Mouse (Mus musculus): ENCODE results near the gene Mrpl37. TPM values are rescaled to one million over a fixed set of nuclear protein-coding genes. Genes with fewer than 3 reads are reported as not detected.
"Not testable (repeated sequence)": the region's sequence is repeated elsewhere in the genome, so short reads cannot be mapped to it uniquely, and the experiment has no call there.

Mrpl37 gene
- total RNA-seq (2021) (100 to 1,000 TPM in 1 of 2 experiments, 10 to 100 TPM in 1; 96.3 to 103 TPM), polyA plus RNA-seq (2012; rRNA removed) (113 and 180 TPM in 2 replicates)
- long read RNA-seq, transcript Mrpl37-201 (7 exons, 1,498 nt) = major isoform, 63 of 64 reads
- long read RNA-seq, partial matches to known transcripts = 0 of 64 reads
- long read RNA-seq, other reads (novel, unspliced or antisense) = 1 of 64 reads

- Histone ChIP-seq H3K9ac (ENCODE audit: low read depth, low read length) (peak within 1 kb of the TSS; percentile 75), H3K27ac (peak within 1 kb of the TSS; percentile 85), H3K4me1 (ENCODE audit: control insufficient read depth, insufficient read depth, low read length) (no peaks in the 10 kb centered on the region), H3K27me3 (ENCODE audit: control insufficient read depth, insufficient read depth, low read length) (no peaks in the 10 kb centered on the region), H3K36me3 (ENCODE audit: control insufficient read depth, insufficient read depth, low read length) (no peaks in the 10 kb centered on the region), H3K4me3 (peak within 1 kb of the TSS; percentile 61), H3K79me2 (replicated peaks; ENCODE audit: control insufficient read depth, insufficient read depth, low read length) (no peaks in the 10 kb centered on the region)
- peak; percentile 96 for DNase-seq
- peak; percentile 89 for TF ChIP-seq POLR2A (IDR thresholded peaks at IDR 0.05; ENCODE audit: insufficient read depth, low read depth, low read length)
- TF ChIP-seq EP300 (IDR thresholded peaks at IDR 0.05; ENCODE audit: insufficient read depth, low read depth, low read length) = no peak
- intact Hi-C loops (cut with DNase I) = loop anchor here (1.0 to 5.0 kb wide), 4 partner anchors 80 to 228 kb away; partner anchors contain the start of gene Ssbp3
- WGBS = under 1% methylated on average over 60 of the region's 60 CpGs
Observed at GRCm38 (mm10) chr4:107066252-107067124, at the start of gene Mrpl37, which contains the start of gene Cyb5rl. Mrpl37 (minus strand) TSS chr4:107066868. Cyb5rl (plus strand) TSS chr4:107066988.

- DNase-seq = no peak
- no peaks in the 10 kb centered on the region for H3K27me3 ChIP-seq (ENCODE audit: control insufficient read depth, insufficient read depth, low read length)
- H3K36me3 ChIP-seq (ENCODE audit: control insufficient read depth, insufficient read depth, low read length) = no peaks in the 10 kb centered on the region
- H3K9ac ChIP-seq (ENCODE audit: low read depth, low read length) = no peak overlapping the region
- no peak overlapping the region for H3K4me3 ChIP-seq
- no peaks in the 10 kb centered on the region for H3K4me1 ChIP-seq (ENCODE audit: control insufficient read depth, insufficient read depth, low read length)
- intact Hi-C loops (cut with DNase I) = no loop called here
- H3K79me2 ChIP-seq (replicated peaks; ENCODE audit: control insufficient read depth, insufficient read depth, low read length) = no peaks in the 10 kb centered on the region
- TF ChIP-seq POLR2A (IDR thresholded peaks at IDR 0.05; ENCODE audit: insufficient read depth, low read depth, low read length) = no peak
- TF ChIP-seq CTCF (IDR thresholded peaks at IDR 0.05) = no peak
- no peak overlapping the region for H3K27ac ChIP-seq
- 55% methylated on average over 8 of the region's 8 CpGs for WGBS
Observed at GRCm38 (mm10) chr4:107114278-107114677, 47.6 kb upstream of the Mrpl37 start.

- H3K27me3 ChIP-seq (ENCODE audit: control insufficient read depth, insufficient read depth, low read length); H3K36me3 ChIP-seq (ENCODE audit: control insufficient read depth, insufficient read depth, low read length); H3K4me1 ChIP-seq (ENCODE audit: control insufficient read depth, insufficient read depth, low read length); intact Hi-C loops (cut with DNase I); H3K4me3 ChIP-seq; H3K9ac ChIP-seq (ENCODE audit: low read depth, low read length); H3K79me2 ChIP-seq (replicated peaks; ENCODE audit: control insufficient read depth, insufficient read depth, low read length); H3K27ac ChIP-seq; DNase-seq: not testable (repeated sequence)
- 84% methylated on average over 6 of the region's 6 CpGs for WGBS
Observed at GRCm38 (mm10) chr4:107109181-107109580, 42.5 kb upstream of the Mrpl37 start.

GRCm38 (mm10) chr4:107108291-107108731 is 41.6 kb upstream of the Mrpl37 start:
- 58% methylated on average over 13 of the region's 13 CpGs for WGBS
- TF ChIP-seq CTCF (IDR thresholded peaks at IDR 0.05) = no peak
- TF ChIP-seq EP300 (IDR thresholded peaks at IDR 0.05; ENCODE audit: insufficient read depth, low read depth, low read length) = no peak
- TF ChIP-seq POLR2A (IDR thresholded peaks at IDR 0.05; ENCODE audit: insufficient read depth, low read depth, low read length) = no peak
- no peak for DNase-seq
- intact Hi-C loops (cut with DNase I) = no loop called here
- no peak overlapping the region for H3K27ac ChIP-seq
- no peaks in the 10 kb centered on the region for H3K36me3 ChIP-seq (ENCODE audit: control insufficient read depth, insufficient read depth, low read length)
- no peaks in the 10 kb centered on the region for H3K27me3 ChIP-seq (ENCODE audit: control insufficient read depth, insufficient read depth, low read length)
- H3K79me2 ChIP-seq (replicated peaks; ENCODE audit: control insufficient read depth, insufficient read depth, low read length) = no peaks in the 10 kb centered on the region
- no peak overlapping the region for H3K9ac ChIP-seq (ENCODE audit: low read depth, low read length)
- no peak overlapping the region for H3K4me3 ChIP-seq
- H3K4me1 ChIP-seq (ENCODE audit: control insufficient read depth, insufficient read depth, low read length) = no peaks in the 10 kb centered on the region

- H3K27ac ChIP-seq = no peak overlapping the region
- 87% methylated on average over 16 of the region's 16 CpGs for WGBS
- no peak overlapping the region for H3K9ac ChIP-seq (ENCODE audit: low read depth, low read length)
- H3K4me3 ChIP-seq = no peak overlapping the region
- no peaks in the 10 kb centered on the region for H3K79me2 ChIP-seq (replicated peaks; ENCODE audit: control insufficient read depth, insufficient read depth, low read length)
- no peak for DNase-seq
- H3K27me3 ChIP-seq (ENCODE audit: control insufficient read depth, insufficient read depth, low read length) = no peaks in the 10 kb centered on the region
- no peaks in the 10 kb centered on the region for H3K36me3 ChIP-seq (ENCODE audit: control insufficient read depth, insufficient read depth, low read length)
- intact Hi-C loops (cut with DNase I) = no loop called here
- H3K4me1 ChIP-seq (ENCODE audit: control insufficient read depth, insufficient read depth, low read length) = no peaks in the 10 kb centered on the region
- TF ChIP-seq POLR2A (IDR thresholded peaks at IDR 0.05; ENCODE audit: insufficient read depth, low read depth, low read length) = no peak
- no peak for TF ChIP-seq CTCF (IDR thresholded peaks at IDR 0.05)
- no peak for TF ChIP-seq EP300 (IDR thresholded peaks at IDR 0.05; ENCODE audit: insufficient read depth, low read depth, low read length)
Observed at GRCm38 (mm10) chr4:107106777-107107176, 40.1 kb upstream of the Mrpl37 start.

- Histone ChIP-seq H3K4me3 (no peak overlapping the region), H3K4me1 (ENCODE audit: control insufficient read depth, insufficient read depth, low read length) (no peaks in the 10 kb centered on the region), H3K27me3 (ENCODE audit: control insufficient read depth, insufficient read depth, low read length) (no peaks in the 10 kb centered on the region), H3K9ac (ENCODE audit: low read depth, low read length) (no peak overlapping the region), H3K27ac (no peak overlapping the region), H3K36me3 (ENCODE audit: control insufficient read depth, insufficient read depth, low read length) (no peaks in the 10 kb centered on the region), H3K79me2 (replicated peaks; ENCODE audit: control insufficient read depth, insufficient read depth, low read length) (no peaks in the 10 kb centered on the region)
- WGBS = 80% methylated on average over 8 of the region's 8 CpGs
- TF ChIP-seq CTCF (IDR thresholded peaks at IDR 0.05) = no peak
- TF ChIP-seq EP300 (IDR thresholded peaks at IDR 0.05; ENCODE audit: insufficient read depth, low read depth, low read length) = no peak
- no peak for TF ChIP-seq POLR2A (IDR thresholded peaks at IDR 0.05; ENCODE audit: insufficient read depth, low read depth, low read length)
- DNase-seq = no peak
- intact Hi-C loops (cut with DNase I) = no loop called here
Observed at GRCm38 (mm10) chr4:107102220-107102619, 35.6 kb upstream of the Mrpl37 start.
